Mouse (Mus musculus): ENCODE results near the gene Fam71e2.

Gene Fam71e2

GRCm38 (mm10) chr7:4777851-4778637 lies 6.9 kb upstream of the Fam71e2 start:
- no peak for DNase-seq

- peak; percentile 69 to 75 for DNase-seq
Measured at GRCm38 (mm10) chr7:4776861-4777830, 6.0 kb upstream of the Fam71e2 start.

GRCm38 (mm10) chr7:4776131-4776530 lies 5.0 kb upstream of the Fam71e2 start:
- no peak for DNase-seq

- no peak for DNase-seq
Measured at GRCm38 (mm10) chr7:4764946-4765710, 6.0 kb downstream of the Fam71e2 start.

GRCm38 (mm10) chr7:4759670-4760069 lies 11.4 kb downstream of the Fam71e2 start:
- DNase-seq = peak in 1 of 2 experiments; percentile 23

- peak; percentile 90 to 94 for DNase-seq
Measured at GRCm38 (mm10) chr7:4752821-4753570, 18.1 kb downstream of the Fam71e2 start, which contains the start of gene Cox6b2. TSS of gene Cox6b2 (minus strand) at chr7:4753094.

- peak; percentile 56 to 69 for DNase-seq
Measured at GRCm38 (mm10) chr7:4751971-4752820, 18.9 kb downstream of the Fam71e2 start.

GRCm38 (mm10) chr7:4749169-4749568 lies 21.9 kb downstream of the Fam71e2 start:
- DNase-seq = no peak

- no peak for DNase-seq
Measured at GRCm38 (mm10) chr7:4748321-4748720, 22.8 kb downstream of the Fam71e2 start.

- no peak for DNase-seq
Measured at GRCm38 (mm10) chr7:4747156-4747899, 23.8 kb downstream of the Fam71e2 start.

GRCm38 (mm10) chr7:4746326-4746980 lies 24.6 kb downstream of the Fam71e2 start:
- no peak for DNase-seq

- DNase-seq = no peak
Measured at GRCm38 (mm10) chr7:4744886-4745285, 26.2 kb downstream of the Fam71e2 start.

- peak in 1 of 2 experiments; percentile 65 for DNase-seq
Measured at GRCm38 (mm10) chr7:4743354-4743753, 27.7 kb downstream of the Fam71e2 start.

- no peak for DNase-seq
Measured at GRCm38 (mm10) chr7:4742482-4742819, 28.7 kb downstream of the Fam71e2 start.

- DNase-seq = no peak
Measured at GRCm38 (mm10) chr7:4741672-4742481, 29.2 kb downstream of the Fam71e2 start.

GRCm38 (mm10) chr7:4741151-4741550 lies 30.0 kb downstream of the Fam71e2 start:
- DNase-seq = peak; percentile 66 to 75

GRCm38 (mm10) chr7:4740309-4740727 lies 30.8 kb downstream of the Fam71e2 start:
- no peak for DNase-seq

GRCm38 (mm10) chr7:4739544-4740275 lies 31.4 kb downstream of the Fam71e2 start, which contains the start of gene Kmt5c:
TSS of gene Kmt5c (plus strand) at chr7:4740115.
- peak; percentile 98 to 99 for DNase-seq

Data from lung, postnatal 4 days (tissue).